Mouse (Mus musculus) kidney, adult 2 months (tissue): ENCODE results near the gene Dgkg.

Experiments
- CTCF ChIP-seq: fragments of 200-500 bp; conservative IDR thresholded peaks from 2 replicates; pipeline ENCODE4 v1.5.1; 2011; ENCODE audit warnings: low read depth, mild to moderate bottlenecking, control low read depth, low read length, moderate library complexity, mixed read lengths; ENCODE audit not compliant: insufficient read depth, insufficient read length
- POLR2A ChIP-seq: fragments of 200-500 bp; IDR thresholded peaks from one replicate; pipeline ENCODE4 v1.6.1; 2011; ENCODE audit warnings: low read depth, low read length, control low read depth

- TF ChIP-seq POLR2A (no peak), CTCF (no peak)
Observed at GRCm38 (mm10) chr16:22448093-22448492, 208.9 kb downstream of the Dgkg start.
